Mouse (Mus musculus): Measurements from ENCODE around the gene Gm32742. TPM values are rescaled to one million over a fixed set of nuclear protein-coding genes. Genes with fewer than 3 reads are reported as not detected.

Gene Gm32742
- 0.19 and 0.25 TPM in 2 replicates for total RNA-seq (2017)

- ATAC-seq (replicated peaks in 1 of 2; ENCODE audit: insufficient read depth in 1 of 2, low FRiP score in 2 of 2, low TSS enrichment in 1 of 2, low read depth in 1 of 2, poor library complexity in 2 of 2, severe bottlenecking in 2 of 2), result peak; percentile 38
Observed at GRCm38 (mm10) chr9:51165312-51166180, at the start of gene Gm32742. Gene Gm32742 (minus strand): TSS chr9:51165517.

GRCm38 (mm10) chr9:51213729-51214237 lies 48.5 kb upstream of the Gm32742 start:
- no peak for ATAC-seq (replicated peaks in 1 of 2; ENCODE audit: insufficient read depth in 1 of 2, low FRiP score in 2 of 2, low TSS enrichment in 1 of 2, low read depth in 1 of 2, poor library complexity in 2 of 2, severe bottlenecking in 2 of 2)

GRCm38 (mm10) chr9:51213023-51213728 lies 47.9 kb upstream of the Gm32742 start, which contains the start of gene Pou2af1:
Gene Pou2af1 (plus strand): TSS chr9:51213708.
- ATAC-seq (replicated peaks in 1 of 2; ENCODE audit: insufficient read depth in 1 of 2, low FRiP score in 2 of 2, low TSS enrichment in 1 of 2, low read depth in 1 of 2, poor library complexity in 2 of 2, severe bottlenecking in 2 of 2), result no peak

DNA sequence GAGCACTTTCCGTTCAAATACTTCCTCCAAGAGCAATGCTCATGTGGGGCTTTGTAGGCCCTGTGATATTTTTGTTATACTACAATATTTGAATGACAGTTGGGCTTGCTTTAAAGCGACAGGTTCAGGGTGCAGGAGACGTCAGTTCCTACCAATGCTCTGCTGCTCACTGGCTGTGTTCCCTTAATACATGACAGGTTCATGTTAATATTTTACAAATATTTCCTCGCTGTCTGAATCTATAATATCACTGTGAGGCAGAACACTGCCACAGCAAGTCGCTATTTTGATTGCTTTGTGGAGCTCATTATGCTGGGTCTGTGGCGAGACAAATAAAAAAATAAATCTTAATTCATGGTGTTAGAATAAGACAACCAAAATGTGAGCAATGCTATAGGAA lies 45.9 kb upstream of the Gm32742 start:
- no peak for ATAC-seq (replicated peaks in 1 of 2; ENCODE audit: insufficient read depth in 1 of 2, low FRiP score in 2 of 2, low TSS enrichment in 1 of 2, low read depth in 1 of 2, poor library complexity in 2 of 2, severe bottlenecking in 2 of 2)

DNA sequence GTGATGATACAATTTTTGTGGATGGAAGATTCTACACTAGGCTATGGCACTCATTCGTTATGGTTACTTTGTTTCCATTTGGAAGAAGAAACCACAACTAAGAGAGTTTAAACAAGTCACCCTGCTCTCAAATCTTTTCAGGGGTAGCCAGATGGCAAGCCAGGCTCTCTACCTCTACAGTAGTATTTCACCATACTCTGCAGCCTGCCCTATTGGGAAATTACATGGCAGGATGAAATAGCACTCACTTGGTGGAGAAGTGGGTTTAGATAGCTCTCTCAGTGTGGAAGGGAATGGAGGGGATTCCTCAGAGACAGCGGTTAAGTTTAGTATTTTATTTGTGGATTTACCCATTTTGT lies 43.6 kb upstream of the Gm32742 start:
- no peak for ATAC-seq (replicated peaks in 1 of 2; ENCODE audit: insufficient read depth in 1 of 2, low FRiP score in 2 of 2, low TSS enrichment in 1 of 2, low read depth in 1 of 2, poor library complexity in 2 of 2, severe bottlenecking in 2 of 2)

- ATAC-seq (replicated peaks in 1 of 2; ENCODE audit: insufficient read depth in 1 of 2, low FRiP score in 2 of 2, low TSS enrichment in 1 of 2, low read depth in 1 of 2, poor library complexity in 2 of 2, severe bottlenecking in 2 of 2), result no peak
Observed at GRCm38 (mm10) chr9:51194790-51195189, 29.5 kb upstream of the Gm32742 start.

DNA sequence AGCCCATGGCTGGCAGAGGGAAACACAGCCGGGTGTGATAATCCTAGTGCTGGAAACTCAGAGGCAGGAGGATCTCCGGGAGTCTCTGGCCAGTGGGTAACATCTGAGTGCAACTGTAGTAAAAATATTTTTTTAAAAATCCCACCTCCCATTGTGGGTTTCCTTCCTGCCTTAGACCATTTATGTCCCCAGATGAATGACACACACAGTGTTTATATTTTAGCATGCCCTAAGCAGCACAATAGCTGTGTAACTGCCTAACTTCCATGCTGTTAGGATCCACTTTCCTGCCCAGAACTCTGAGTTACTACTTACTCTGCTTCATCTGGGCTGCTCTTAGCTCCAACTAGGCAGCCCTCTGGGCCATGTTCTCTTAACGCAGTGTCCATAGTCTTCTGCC lies 25.3 kb upstream of the Gm32742 start:
- ATAC-seq (replicated peaks in 1 of 2; ENCODE audit: insufficient read depth in 1 of 2, low FRiP score in 2 of 2, low TSS enrichment in 1 of 2, low read depth in 1 of 2, poor library complexity in 2 of 2, severe bottlenecking in 2 of 2), result no peak

GRCm38 (mm10) chr9:51185871-51186270 lies 20.6 kb upstream of the Gm32742 start:
- ATAC-seq (replicated peaks in 1 of 2; ENCODE audit: insufficient read depth in 1 of 2, low FRiP score in 2 of 2, low TSS enrichment in 1 of 2, low read depth in 1 of 2, poor library complexity in 2 of 2, severe bottlenecking in 2 of 2), result no peak

GRCm38 (mm10) chr9:51185386-51185785 lies 20.1 kb upstream of the Gm32742 start:
- ATAC-seq (replicated peaks in 1 of 2; ENCODE audit: insufficient read depth in 1 of 2, low FRiP score in 2 of 2, low TSS enrichment in 1 of 2, low read depth in 1 of 2, poor library complexity in 2 of 2, severe bottlenecking in 2 of 2), result no peak

GRCm38 (mm10) chr9:51182716-51183710 lies 17.7 kb upstream of the Gm32742 start:
- no peak for ATAC-seq (replicated peaks in 1 of 2; ENCODE audit: insufficient read depth in 1 of 2, low FRiP score in 2 of 2, low TSS enrichment in 1 of 2, low read depth in 1 of 2, poor library complexity in 2 of 2, severe bottlenecking in 2 of 2)

GRCm38 (mm10) chr9:51180621-51181020 lies 15.3 kb upstream of the Gm32742 start:
- no peak for ATAC-seq (replicated peaks in 1 of 2; ENCODE audit: insufficient read depth in 1 of 2, low FRiP score in 2 of 2, low TSS enrichment in 1 of 2, low read depth in 1 of 2, poor library complexity in 2 of 2, severe bottlenecking in 2 of 2)

DNA sequence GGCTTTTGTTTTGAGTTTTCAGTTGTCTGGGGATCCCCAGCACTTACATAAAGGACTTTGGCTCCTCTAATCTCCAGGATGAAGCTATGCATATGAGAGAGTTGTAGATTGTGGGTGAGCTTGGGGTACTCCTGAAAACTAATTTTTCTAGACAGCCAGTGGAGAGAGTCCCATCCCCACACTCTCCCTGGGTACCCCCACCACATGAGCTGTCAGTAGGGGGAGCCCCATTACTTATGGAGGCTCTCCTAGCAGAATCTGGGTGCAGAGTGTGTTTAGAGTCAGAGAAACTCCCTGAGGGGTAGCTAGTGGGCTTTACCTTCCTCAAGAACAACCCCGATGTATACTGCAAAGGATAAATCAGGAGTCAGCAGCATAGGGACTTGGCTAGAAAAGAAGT lies 13.0 kb upstream of the Gm32742 start:
- ATAC-seq (replicated peaks in 1 of 2; ENCODE audit: insufficient read depth in 1 of 2, low FRiP score in 2 of 2, low TSS enrichment in 1 of 2, low read depth in 1 of 2, poor library complexity in 2 of 2, severe bottlenecking in 2 of 2), result no peak

DNA sequence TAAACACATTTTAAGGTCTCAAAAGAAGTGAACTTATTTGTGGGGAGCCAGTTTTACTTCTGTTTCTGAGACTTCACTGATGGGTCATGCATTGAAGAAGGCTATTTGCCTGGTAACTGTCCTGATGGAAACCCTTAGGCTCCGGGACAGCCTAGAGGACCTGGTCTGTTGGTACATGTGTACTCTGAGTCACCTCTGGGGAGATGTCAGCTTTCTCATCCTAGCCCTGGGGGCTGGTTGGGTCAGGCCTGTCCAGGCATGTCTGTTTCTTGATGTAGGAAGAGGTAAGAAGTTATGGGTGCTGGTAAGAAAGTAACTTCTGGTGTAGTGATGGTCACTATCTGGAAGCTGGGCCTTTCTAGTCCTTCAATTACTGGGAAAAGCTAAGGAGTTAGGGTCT lies 10.4 kb upstream of the Gm32742 start:
- ATAC-seq (replicated peaks in 1 of 2; ENCODE audit: insufficient read depth in 1 of 2, low FRiP score in 2 of 2, low TSS enrichment in 1 of 2, low read depth in 1 of 2, poor library complexity in 2 of 2, severe bottlenecking in 2 of 2), result no peak

DNA sequence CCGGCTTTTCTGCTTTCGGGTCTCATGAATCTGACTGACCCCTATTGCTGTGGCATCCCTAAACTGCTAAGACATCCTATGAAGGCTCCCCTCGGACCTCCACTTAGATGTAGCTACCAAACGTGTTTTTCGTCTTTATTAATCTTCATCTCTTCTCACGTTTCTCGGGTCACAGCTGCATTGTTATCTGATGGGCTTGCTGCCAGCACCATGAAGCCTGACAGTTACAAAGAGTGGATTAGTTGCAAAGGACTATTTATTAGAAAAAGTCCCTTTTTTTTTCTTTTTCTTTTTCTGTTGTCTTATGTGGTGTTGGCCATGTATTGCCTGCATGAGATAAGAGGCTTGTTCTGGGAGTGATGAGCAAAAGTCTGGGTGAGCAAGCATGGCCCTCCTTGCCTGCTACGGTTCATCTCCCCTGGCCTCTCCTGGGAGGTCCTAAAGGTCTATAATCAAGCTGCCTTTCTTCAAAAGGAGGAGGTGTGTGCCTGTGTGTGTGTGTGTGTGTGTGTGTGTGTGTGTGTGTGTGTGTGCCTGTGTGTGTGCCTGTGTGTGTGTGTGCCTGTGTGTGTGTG lies 9.7 kb upstream of the Gm32742 start:
- no peak for ATAC-seq (replicated peaks in 1 of 2; ENCODE audit: insufficient read depth in 1 of 2, low FRiP score in 2 of 2, low TSS enrichment in 1 of 2, low read depth in 1 of 2, poor library complexity in 2 of 2, severe bottlenecking in 2 of 2)

DNA sequence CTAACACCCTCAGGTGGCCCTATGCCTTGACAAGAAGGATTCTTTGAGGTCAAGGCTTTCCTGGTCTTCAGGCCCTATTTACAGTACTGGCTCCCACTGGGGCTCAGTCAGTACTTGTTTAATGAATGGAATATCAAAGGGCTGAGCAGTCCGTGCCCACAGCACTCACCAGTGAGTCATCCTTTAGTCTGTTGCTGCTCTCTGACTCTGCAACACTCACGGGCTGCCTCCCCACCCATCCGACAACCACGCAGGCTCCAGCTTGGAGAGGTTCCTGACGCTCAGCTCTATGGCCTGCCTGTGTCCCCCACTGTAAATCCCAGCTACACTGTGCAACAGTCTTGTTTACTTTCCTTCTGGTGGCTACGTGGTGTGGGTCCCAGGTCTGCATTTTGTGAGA lies 5.0 kb upstream of the Gm32742 start:
- ATAC-seq (replicated peaks in 1 of 2; ENCODE audit: insufficient read depth in 1 of 2, low FRiP score in 2 of 2, low TSS enrichment in 1 of 2, low read depth in 1 of 2, poor library complexity in 2 of 2, severe bottlenecking in 2 of 2), result no peak

DNA sequence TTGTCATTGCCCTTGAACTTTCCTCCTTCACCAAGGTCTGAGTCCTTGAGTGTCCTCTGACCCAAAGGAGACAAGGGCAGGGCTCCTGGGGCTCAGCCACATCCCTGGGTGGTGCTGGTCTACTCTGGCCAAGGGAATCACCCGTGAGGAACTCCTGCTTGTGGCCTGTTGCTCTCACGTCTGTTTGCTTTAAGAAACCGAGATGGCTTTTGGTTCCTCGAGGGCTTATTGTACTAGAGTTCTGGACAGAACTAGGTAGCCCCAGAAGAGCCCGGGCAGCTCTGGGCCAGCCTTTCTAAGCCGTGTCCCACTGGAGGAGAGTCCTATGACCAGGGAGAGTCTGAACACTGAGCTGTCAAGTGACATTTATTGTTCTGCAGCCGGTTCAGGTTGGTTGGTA lies 3.8 kb upstream of the Gm32742 start:
- no peak for ATAC-seq (replicated peaks in 1 of 2; ENCODE audit: insufficient read depth in 1 of 2, low FRiP score in 2 of 2, low TSS enrichment in 1 of 2, low read depth in 1 of 2, poor library complexity in 2 of 2, severe bottlenecking in 2 of 2)

GRCm38 (mm10) chr9:51168698-51169097 lies 3.4 kb upstream of the Gm32742 start:
- no peak for ATAC-seq (replicated peaks in 1 of 2; ENCODE audit: insufficient read depth in 1 of 2, low FRiP score in 2 of 2, low TSS enrichment in 1 of 2, low read depth in 1 of 2, poor library complexity in 2 of 2, severe bottlenecking in 2 of 2)
